Mouse (Mus musculus) spleen, adult 2 months (tissue): ENCODE results near the gene Ggt7.

ENCODE experiments used
- CTCF ChIP-seq: fragments of 200-500 bp; IDR thresholded peaks from 2 replicates; pipeline ENCODE4 v1.5.1; 2011; ENCODE audit warnings: mild to moderate bottlenecking, inconsistent platforms; ENCODE audit not compliant: insufficient read depth, insufficient read length, insufficient replicate concordance; ENCODE audit errors: extremely low read depth
- POLR2A ChIP-seq: fragments of 200-500 bp; IDR thresholded peaks from 2 replicates; pipeline ENCODE4 v1.6.1; 2011; ENCODE audit warnings: low read depth, low read length, inconsistent platforms

- no peak for TF ChIP-seq CTCF
- no peak for TF ChIP-seq POLR2A
Observed at GRCm38 (mm10) chr2:155472671-155473569, 45.1 kb downstream of the Ggt7 start.
